ENCODE assay signal across 12 mouse cellular contexts in the genomic region with DNA sequence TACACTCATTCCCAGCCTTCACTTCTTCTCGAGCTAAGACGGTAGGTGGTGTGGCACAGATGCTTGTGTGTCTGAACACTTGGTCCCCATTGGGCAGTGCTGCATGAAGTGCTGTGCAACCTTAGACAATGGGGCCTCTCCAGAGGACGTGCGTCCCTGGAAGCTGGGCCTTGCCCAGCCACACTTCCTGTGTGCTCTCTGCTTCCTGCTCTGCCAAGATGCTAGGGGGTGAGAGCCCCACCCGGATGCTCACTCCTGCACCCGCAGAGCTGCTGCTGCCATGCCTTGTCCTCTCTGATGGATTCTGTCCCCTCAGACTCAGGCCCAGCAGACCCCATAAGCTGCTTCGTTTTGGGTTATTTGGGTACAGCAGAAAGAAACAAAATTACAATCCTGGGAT.
A peak's percentile ranks its signal among the peaks of the same experiment; 100 is the strongest.
DNase-seq lines count a peak whose midpoint lies in the region; ATAC-seq and TF ChIP-seq lines count a peak whose summit lies in the region.
"Had no signal": no experiment of that assay in that cellular context is flagged by ENCODE, and none has a peak within 500 bp of the region (broad histone marks: within the 10 kb centered on the region; RNA-seq: fewer than 3 reads in every experiment).

No protein-coding gene starts in this region.

- intact Hi-C loops in gastrocnemius, postnatal 36 days (cut with DNase I), result no loop called here

- 74% methylated on average over 7 of the region's 7 CpGs for WGBS in midbrain, embryonic 10.5 days
- WGBS in midbrain, embryonic 11.5 days, result 71% methylated on average over 7 of the region's 7 CpGs
- 72% methylated on average over 7 of the region's 7 CpGs for WGBS in forebrain, embryonic 14.5 days
- WGBS in liver, embryonic 11.5 days, result 62% methylated on average over 7 of the region's 7 CpGs

- no peak for TF ChIP-seq POLR2A in embryonic fibroblast, embryonic 13.5 days (IDR thresholded peaks at IDR 0.05; ENCODE audit: low read depth, low read length)

- no peaks in the 10 kb centered on the region for H3K36me3 ChIP-seq in midbrain, embryonic 10.5 days
- no peaks in the 10 kb centered on the region for H3K36me3 ChIP-seq in midbrain, embryonic 11.5 days (ENCODE audit: control insufficient read depth, insufficient read depth, low read length)
- no peaks in the 10 kb centered on the region for H3K36me3 ChIP-seq in forebrain, embryonic 14.5 days (ENCODE audit: control insufficient read depth, insufficient read depth, low read length)
- no peaks in the 10 kb centered on the region for H3K36me3 ChIP-seq in liver, embryonic 11.5 days (ENCODE audit: control insufficient read depth, insufficient read depth, low read length)

- no peaks in the 10 kb centered on the region for H3K9me3 ChIP-seq in midbrain, embryonic 10.5 days (replicated peaks)
- no peaks in the 10 kb centered on the region for H3K9me3 ChIP-seq in midbrain, embryonic 11.5 days (ENCODE audit: control insufficient read depth, low read length)
- H3K9me3 ChIP-seq in forebrain, embryonic 14.5 days (replicated peaks; ENCODE audit: control insufficient read depth, low read length), result no peaks in the 10 kb centered on the region
- no peaks in the 10 kb centered on the region for H3K9me3 ChIP-seq in liver, embryonic 11.5 days (ENCODE audit: control insufficient read depth, low read length)

- TF ChIP-seq CTCF in embryonic fibroblast, embryonic 13.5 days (IDR thresholded peaks at IDR 0.05; ENCODE audit: borderline replicate concordance, insufficient read depth, low read length), result no peak

- no peak overlapping the region for H3K4me2 ChIP-seq in midbrain, embryonic 11.5 days
- H3K4me2 ChIP-seq in forebrain, embryonic 14.5 days (ENCODE audit: low read length), result no peak overlapping the region
- H3K4me2 ChIP-seq in liver, embryonic 11.5 days, result no peak overlapping the region

- DNase-seq in midbrain, embryonic 10.5 days (ENCODE audit: low spot score), result no peak
- no peak for DNase-seq in midbrain, embryonic 11.5 days (ENCODE audit: low spot score, missing footprints)
- DNase-seq in lung, postnatal 4 days, result peak; percentile 48 to 78
- DNase-seq in thymus, postnatal 4 days, result peak; percentile 63
- DNase-seq in forebrain, embryonic 14.5 days (ENCODE audit: low spot score), result no peak
- no peak for DNase-seq in gastrocnemius, postnatal 36 days
- DNase-seq in liver, embryonic 11.5 days (ENCODE audit: low spot score), result no peak
- DNase-seq: forebrain, postnatal 0 days; kidney, postnatal 25 days had no signal

- peaks cover 5% of the 10 kb centered on the region; the same call in 1 of the 2 replicates for H3K27me3 ChIP-seq in midbrain, embryonic 10.5 days (ENCODE audit: low read depth, poor library complexity, severe bottlenecking)
- no peaks in the 10 kb centered on the region for H3K27me3 ChIP-seq in midbrain, embryonic 11.5 days (ENCODE audit: control insufficient read depth, insufficient read depth, low read length)
- H3K27me3 ChIP-seq in forebrain, embryonic 14.5 days (replicated peaks; ENCODE audit: control insufficient read depth, insufficient read depth, low read length), result no peaks in the 10 kb centered on the region
- no peaks in the 10 kb centered on the region for H3K27me3 ChIP-seq in liver, embryonic 11.5 days (replicated peaks; ENCODE audit: control insufficient read depth, insufficient read depth, low read length)

- 0 out of 2 replicates have a peak overlapping the region, but pooled peaks have one; percentile 24 for H3K27ac ChIP-seq in midbrain, embryonic 10.5 days (replicated peaks)
- H3K27ac ChIP-seq in midbrain, embryonic 11.5 days (ENCODE audit: low read depth, low read length), result no peak overlapping the region
- peak overlapping the region; percentile 21; the same call in 1 of the 2 replicates for H3K27ac ChIP-seq in embryonic fibroblast, embryonic 13.5 days (ENCODE audit: insufficient read depth, low read length)
- no peak overlapping the region for H3K27ac ChIP-seq in forebrain, embryonic 14.5 days (ENCODE audit: low read depth, low read length)
- no peak overlapping the region for H3K27ac ChIP-seq in liver, embryonic 11.5 days (ENCODE audit: low read depth, low read length)
- H3K27ac ChIP-seq: left cerebral cortex, adult 2 months had no signal

- ATAC-seq in midbrain, embryonic 11.5 days (ENCODE audit: low FRiP score), result no peak
- no peak for ATAC-seq in forebrain, embryonic 14.5 days
- ATAC-seq in liver, embryonic 11.5 days (replicated peaks; ENCODE audit: low FRiP score), result no peak
- ATAC-seq: forebrain, postnatal 0 days; hindbrain, embryonic 16.5 days had no signal

- H3K4me1 ChIP-seq in midbrain, embryonic 10.5 days, result peaks cover 10% of the 10 kb centered on the region
- no peaks in the 10 kb centered on the region for H3K4me1 ChIP-seq in midbrain, embryonic 11.5 days (ENCODE audit: control insufficient read depth, insufficient read depth, low read length)
- H3K4me1 ChIP-seq in embryonic fibroblast, embryonic 13.5 days (ENCODE audit: control insufficient read depth, insufficient read depth, low read length), result peaks cover 3% of the 10 kb centered on the region; the same call in 1 of the 2 replicates
- H3K4me1 ChIP-seq in forebrain, embryonic 14.5 days (ENCODE audit: control insufficient read depth, insufficient read depth, low read length), result no peaks in the 10 kb centered on the region
- H3K4me1 ChIP-seq in liver, embryonic 11.5 days (replicated peaks; ENCODE audit: control insufficient read depth, insufficient read depth, low read length), result peaks cover 12% of the 10 kb centered on the region

- H3K9ac ChIP-seq in midbrain, embryonic 11.5 days (ENCODE audit: low read length), result no peak overlapping the region
- H3K9ac ChIP-seq in forebrain, embryonic 14.5 days (ENCODE audit: low read length), result no peak overlapping the region
- no peak overlapping the region for H3K9ac ChIP-seq in liver, embryonic 11.5 days (ENCODE audit: low read depth, low read length)
- H3K9ac ChIP-seq: forebrain, postnatal 0 days had no signal

- H3K4me3 ChIP-seq in midbrain, embryonic 10.5 days, result no peak overlapping the region
- H3K4me3 ChIP-seq in midbrain, embryonic 11.5 days (ENCODE audit: low read depth, low read length), result no peak overlapping the region
- H3K4me3 ChIP-seq in embryonic fibroblast, embryonic 13.5 days (ENCODE audit: insufficient read depth, low read length), result no peak overlapping the region
- H3K4me3 ChIP-seq in forebrain, embryonic 14.5 days (ENCODE audit: low read depth, low read length), result no peak overlapping the region
- no peak overlapping the region for H3K4me3 ChIP-seq in liver, embryonic 11.5 days (ENCODE audit: low read depth, low read length)
- H3K4me3 ChIP-seq: left cerebral cortex, adult 2 months had no signal

Comparison
In these comparisons a context has a peak if more than half of its experiments do, and no peak if none do; other contexts are left out.
1. H3K27ac ChIP-seq: peak in midbrain, embryonic 10.5 days (single experiment) and embryonic fibroblast, embryonic 13.5 days (single experiment); none in midbrain, embryonic 11.5 days (single experiment), forebrain, embryonic 14.5 days (single experiment) and liver, embryonic 11.5 days (single experiment).
2. DNase-seq: peak in lung, postnatal 4 days (2 of 2) and thymus, postnatal 4 days (single experiment); none in midbrain, embryonic 10.5 days (single experiment), midbrain, embryonic 11.5 days (single experiment), forebrain, embryonic 14.5 days (single experiment), gastrocnemius, postnatal 36 days (0 of 2) and liver, embryonic 11.5 days (single experiment).